Mouse (Mus musculus) liver, postnatal 0 days (tissue): ENCODE measurements around the gene Methig1.

Experiments
- CTCF ChIP-seq: sonication (generic); IDR thresholded peaks from 2 replicates; pipeline ENCODE4 v1.5.1; 2016; ENCODE audit warnings: antibody characterized with exemption, low read depth
- EP300 ChIP-seq: IDR thresholded peaks from 2 replicates; pipeline ENCODE4 v1.6.1; 2016; ENCODE audit warnings: antibody characterized with exemption, low read depth, mild to moderate bottlenecking

DNA sequence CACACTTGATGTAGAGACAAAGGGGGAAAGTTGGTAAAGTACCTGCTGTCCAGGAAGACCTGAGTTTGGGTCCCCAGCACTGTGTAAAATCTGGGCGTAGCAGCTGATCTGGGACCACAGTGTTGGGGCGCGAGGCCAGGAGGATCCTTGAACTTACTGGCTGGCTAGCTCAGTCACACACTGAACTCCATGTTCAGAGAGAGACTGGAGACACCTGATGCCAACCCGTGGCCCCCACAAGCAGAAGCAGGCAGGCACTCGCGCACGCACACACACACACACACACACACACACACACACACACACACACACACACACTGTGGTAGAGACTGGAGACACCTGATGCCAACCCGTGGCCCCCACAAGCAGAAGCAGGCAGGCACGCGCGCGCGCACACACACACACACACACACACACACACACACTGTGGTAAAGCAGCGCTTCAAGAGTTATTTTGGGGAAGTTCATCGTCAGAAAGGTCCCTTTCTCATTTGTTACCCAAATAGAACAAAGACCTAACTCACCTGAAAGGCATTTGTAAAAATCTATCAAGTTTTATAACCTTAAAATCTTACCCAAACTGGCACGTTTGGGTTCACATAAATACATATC lies 35.4 kb downstream of the Methig1 start:
- TF ChIP-seq CTCF (no peak), EP300 (no peak)
